Mouse (Mus musculus): ENCODE measurements around the gene St6galnac1. TPM values are rescaled to one million over a fixed set of nuclear protein-coding genes. Genes with fewer than 3 reads are reported as not detected.

Gene St6galnac1
- polyA plus RNA-seq, 1 experiment from 2014 or later: not detected

DNA sequence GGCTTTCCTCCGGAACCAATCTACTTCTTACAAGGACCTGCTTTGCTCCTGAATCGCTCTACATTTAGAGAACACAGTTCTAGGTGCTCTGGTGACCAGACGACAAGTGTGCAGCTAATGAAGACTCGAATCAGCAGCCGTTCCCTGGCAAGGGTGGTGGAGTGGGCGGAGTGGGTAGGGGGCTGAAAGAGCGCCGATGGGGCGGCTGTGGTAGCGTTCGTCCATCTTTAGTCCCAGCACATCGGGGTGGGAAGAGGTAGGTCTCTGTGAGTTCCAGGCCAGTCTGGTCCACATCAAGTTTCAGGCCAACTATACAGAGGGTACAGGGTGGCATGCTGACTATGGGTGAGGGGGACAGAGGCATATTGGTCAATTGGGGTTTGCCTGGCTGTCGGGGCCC is 38.3 kb upstream of the St6galnac1 start:
- Histone ChIP-seq H3K9me3 (no peaks in the 10 kb centered on the region), H3K4me3 (no peak overlapping the region), H3K27ac (peak overlapping the region; percentile 98), H3K4me1 (peaks cover 58% of the 10 kb centered on the region), H3K27me3 (replicated peaks) (no peaks in the 10 kb centered on the region), H3K9ac (no peak overlapping the region), H3K36me3 (replicated peaks) (no peaks in the 10 kb centered on the region), H3K4me2 (no peak overlapping the region)
- 63% methylated on average over 13 of the region's 13 CpGs for WGBS
- ATAC-seq (replicated peaks): no peak

DNA sequence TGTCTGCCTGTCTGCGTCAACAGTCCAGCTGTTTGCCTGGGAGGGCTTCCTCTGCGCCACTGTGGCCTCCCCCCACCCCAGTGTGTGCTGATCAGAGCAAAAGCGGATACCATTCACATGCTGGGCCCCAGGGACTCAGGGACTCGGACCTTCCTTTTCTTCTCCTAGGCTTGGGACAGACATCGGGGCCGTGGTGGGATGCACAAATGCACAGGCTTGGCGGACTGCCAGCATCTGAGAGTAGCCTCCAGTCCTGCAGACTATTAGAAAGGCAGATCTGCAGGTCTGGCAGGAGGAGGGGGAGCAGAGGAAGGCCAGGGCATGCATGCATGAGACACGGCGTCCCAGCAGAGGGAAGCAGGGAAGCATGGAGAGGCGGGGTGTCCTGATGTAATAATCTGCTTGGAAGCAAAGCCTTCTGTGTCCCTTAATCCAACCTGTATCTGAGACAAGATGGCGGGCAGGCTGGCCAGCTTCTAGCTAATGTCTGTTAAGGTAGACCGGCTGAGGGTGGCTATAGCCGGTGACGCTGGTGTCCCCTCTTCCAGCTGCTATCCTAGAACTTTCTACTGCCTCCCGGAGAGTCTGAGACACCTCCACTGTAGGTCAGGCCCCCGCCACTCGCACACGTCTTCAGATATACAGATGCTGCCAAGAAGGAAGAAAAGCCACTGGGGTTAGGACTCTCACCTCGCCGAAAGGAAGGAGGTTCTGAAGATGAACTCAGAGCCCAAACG is 37.7 kb upstream of the St6galnac1 start:
- 32% methylated on average over 21 of the region's 21 CpGs for WGBS
- Histone ChIP-seq H3K27me3 (replicated peaks) (no peaks in the 10 kb centered on the region), H3K4me3 (no peak overlapping the region), H3K9ac (no peak overlapping the region), H3K4me1 (peaks cover 63% of the 10 kb centered on the region), H3K36me3 (replicated peaks) (no peaks in the 10 kb centered on the region), H3K27ac (peak overlapping the region; percentile 98), H3K9me3 (no peaks in the 10 kb centered on the region), H3K4me2 (no peak overlapping the region)
- ATAC-seq (replicated peaks): peak; percentile 28; the same call in 1 of the 2 replicates

DNA sequence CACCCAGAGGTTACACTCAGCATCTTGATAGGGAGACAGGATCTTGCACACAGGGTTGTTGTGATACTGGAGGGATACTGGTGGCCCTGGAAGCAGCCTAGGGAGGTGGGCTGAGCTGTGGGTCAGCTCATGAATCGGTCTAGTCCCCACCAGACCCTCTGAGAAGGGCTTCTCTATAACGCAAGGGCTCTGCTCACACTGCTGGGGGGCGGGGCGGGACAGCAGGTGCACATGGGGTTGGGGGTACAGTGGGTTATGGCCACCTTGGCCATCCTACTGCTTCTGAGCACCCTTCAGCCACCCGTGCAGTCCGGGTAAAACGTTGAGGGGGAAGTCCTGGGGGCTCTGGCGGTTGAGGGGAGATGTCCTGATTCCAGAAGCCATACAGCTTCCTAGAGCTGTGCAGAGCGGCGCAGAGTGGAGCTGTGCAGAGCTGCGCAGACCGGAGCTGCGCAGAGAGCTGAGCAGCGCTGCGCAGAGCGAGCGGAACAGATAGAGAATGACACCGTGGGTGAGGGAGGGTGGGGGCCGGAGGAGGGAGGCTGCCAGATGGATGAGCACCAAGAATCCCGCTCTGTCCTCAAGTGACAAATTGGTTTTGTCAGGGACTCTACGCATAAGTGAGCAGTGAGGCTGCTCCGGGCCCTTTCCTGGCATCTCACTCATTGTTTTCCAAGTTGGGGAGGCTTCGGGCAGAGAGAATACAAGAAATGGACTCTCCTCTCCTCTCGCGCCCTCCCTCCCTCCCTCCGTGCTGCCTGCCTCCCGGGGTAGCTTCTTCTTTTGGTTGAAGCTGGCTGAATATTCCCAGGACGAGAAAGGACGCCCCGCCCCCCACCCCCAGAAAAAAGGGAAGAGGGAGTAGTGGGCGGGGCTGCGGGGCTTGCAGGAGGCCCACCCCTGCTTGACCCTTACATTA is 35.9 kb upstream of the St6galnac1 start:
- H3K27me3 ChIP-seq (replicated peaks): no peaks in the 10 kb centered on the region
- no peaks in the 10 kb centered on the region for H3K9me3 ChIP-seq
- peak overlapping the region; percentile 62 for H3K4me2 ChIP-seq
- no peaks in the 10 kb centered on the region for H3K36me3 ChIP-seq (replicated peaks)
- 2% methylated on average over 29 of the region's 32 CpGs for WGBS
- H3K9ac ChIP-seq: peak overlapping the region; percentile 60
- peak overlapping the region; percentile 98 for H3K27ac ChIP-seq
- ATAC-seq (replicated peaks): peak; percentile 95
- H3K4me3 ChIP-seq: peak overlapping the region; percentile 32
- peaks cover 68% of the 10 kb centered on the region for H3K4me1 ChIP-seq

DNA sequence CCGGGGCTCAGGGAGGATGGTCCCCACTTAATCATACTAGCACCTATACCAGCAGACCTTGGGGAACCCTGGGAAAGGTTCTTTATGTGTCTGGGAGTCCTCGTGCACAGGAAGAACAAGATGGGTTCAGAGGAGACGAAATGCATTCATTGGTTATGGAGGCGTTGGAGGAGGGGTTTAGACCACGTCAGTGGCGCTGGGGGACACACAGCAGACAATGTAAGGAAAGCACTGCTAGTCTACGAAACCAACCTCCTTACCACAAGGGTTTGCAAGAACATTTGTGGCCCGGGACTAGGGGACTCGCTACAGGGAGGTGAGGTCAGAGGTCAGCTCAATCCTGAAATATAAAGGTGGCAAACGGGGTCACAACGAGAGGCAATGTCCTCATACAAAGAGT is 35.2 kb upstream of the St6galnac1 start:
- peak overlapping the region; percentile 62 for H3K4me2 ChIP-seq
- H3K9me3 ChIP-seq: no peaks in the 10 kb centered on the region
- WGBS: 29% methylated on average over 11 of the region's 11 CpGs
- H3K9ac ChIP-seq: peak overlapping the region; percentile 60
- no peaks in the 10 kb centered on the region for H3K36me3 ChIP-seq (replicated peaks)
- H3K4me3 ChIP-seq: peak overlapping the region; percentile 32
- no peaks in the 10 kb centered on the region for H3K27me3 ChIP-seq (replicated peaks)
- H3K4me1 ChIP-seq: peaks cover 67% of the 10 kb centered on the region
- H3K27ac ChIP-seq: peak overlapping the region; percentile 98
- peak; percentile 27 for ATAC-seq (replicated peaks)

DNA sequence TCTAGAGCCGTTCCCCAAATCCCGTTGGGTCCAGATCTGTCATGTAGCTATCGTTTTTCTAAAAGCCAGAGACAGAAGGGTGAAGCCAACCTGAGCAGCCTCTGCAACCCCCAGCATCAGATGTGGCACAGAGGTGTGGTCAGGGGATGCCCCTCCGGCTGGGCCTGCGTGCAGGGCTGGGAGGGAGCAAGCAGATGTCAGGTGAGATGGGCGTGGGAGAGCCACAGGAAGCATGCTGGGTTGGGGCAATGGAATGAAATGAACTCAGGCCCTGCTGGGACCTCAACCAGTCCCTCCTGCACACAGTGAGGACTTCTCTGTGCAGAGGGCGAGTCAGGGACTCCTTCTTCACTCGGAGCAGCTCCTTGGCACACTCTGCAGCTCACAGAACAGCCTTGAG is 34.2 kb upstream of the St6galnac1 start:
- 86% methylated on average over 8 of the region's 8 CpGs for WGBS
- Histone ChIP-seq H3K9me3 (no peaks in the 10 kb centered on the region), H3K4me3 (no peak overlapping the region), H3K9ac (no peak overlapping the region), H3K27me3 (replicated peaks) (no peaks in the 10 kb centered on the region), H3K4me2 (no peak overlapping the region), H3K4me1 (peaks cover 59% of the 10 kb centered on the region), H3K36me3 (replicated peaks) (no peaks in the 10 kb centered on the region), H3K27ac (peak overlapping the region; percentile 98; the same call in 1 of the 2 replicates)
- no peak for ATAC-seq (replicated peaks)

DNA sequence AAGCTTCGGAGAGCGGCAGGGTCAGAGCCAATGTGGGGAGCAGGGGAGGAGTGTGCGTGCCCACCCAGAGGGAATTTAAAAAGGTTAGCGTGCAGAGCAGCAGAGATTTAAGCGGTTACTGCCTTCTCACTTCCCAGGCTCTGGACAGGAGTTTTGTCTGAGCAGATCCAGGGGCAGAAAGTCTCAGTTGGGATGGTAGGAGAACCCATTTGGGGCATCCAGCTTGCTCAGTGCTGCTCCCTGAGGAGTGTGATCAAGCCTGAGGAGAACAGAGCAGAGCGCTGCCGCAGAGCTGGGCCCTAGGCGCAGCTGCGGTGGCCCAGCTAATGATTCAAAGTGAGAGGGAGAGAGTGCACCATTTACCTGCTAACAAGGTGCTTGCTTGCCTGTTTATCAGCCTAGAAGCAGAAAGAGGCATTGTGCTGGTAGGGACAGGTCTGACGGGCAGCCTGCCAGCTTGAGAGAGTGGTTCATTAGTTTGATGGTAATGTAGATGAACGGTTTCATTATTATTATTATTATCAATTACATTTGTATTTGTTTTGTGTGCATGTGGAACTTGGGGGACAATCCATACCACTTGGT is 33.6 kb upstream of the St6galnac1 start:
- H3K4me2 ChIP-seq: no peak overlapping the region
- H3K4me1 ChIP-seq: peaks cover 53% of the 10 kb centered on the region
- H3K36me3 ChIP-seq (replicated peaks): no peaks in the 10 kb centered on the region
- no peaks in the 10 kb centered on the region for H3K27me3 ChIP-seq (replicated peaks)
- no peaks in the 10 kb centered on the region for H3K9me3 ChIP-seq
- ATAC-seq (replicated peaks): no peak
- H3K9ac ChIP-seq: no peak overlapping the region
- WGBS: 77% methylated on average over 11 of the region's 11 CpGs
- no peak overlapping the region for H3K4me3 ChIP-seq
- H3K27ac ChIP-seq: 0 out of 2 replicates have a peak overlapping the region, but pooled peaks have one; percentile 40

DNA sequence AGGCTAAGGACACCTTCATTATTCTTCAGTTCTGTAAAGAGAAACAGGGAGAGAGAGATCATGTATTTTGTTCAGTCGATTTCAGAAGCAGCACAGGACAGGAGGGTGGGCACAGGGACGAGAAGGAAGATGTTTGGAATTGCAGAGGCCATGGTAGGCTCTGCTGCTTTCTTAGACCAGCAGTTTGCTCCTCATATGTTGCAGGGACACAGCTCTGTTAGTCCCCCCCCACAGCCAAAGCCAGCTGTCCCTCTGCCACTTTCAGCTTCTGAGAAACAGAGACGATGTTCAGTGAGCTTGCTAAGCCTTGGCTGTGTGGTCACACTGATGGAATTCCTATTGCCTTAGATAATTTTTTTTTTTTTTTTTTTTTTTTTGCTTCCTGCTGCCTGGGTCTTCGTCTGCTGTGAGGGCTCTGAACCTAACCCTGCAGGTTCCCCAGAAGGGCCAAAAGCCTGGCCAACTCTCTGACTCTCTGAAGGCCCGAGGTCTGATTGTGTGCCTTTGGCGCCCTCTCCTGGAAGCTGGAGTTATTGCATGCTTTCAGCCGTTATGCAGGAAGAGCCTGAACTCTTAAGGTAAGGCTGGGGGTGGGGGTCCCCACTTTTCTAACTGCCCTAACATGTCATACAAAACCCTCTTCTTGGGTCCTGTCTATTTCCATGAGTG is 32.8 kb upstream of the St6galnac1 start:
- H3K9me3 ChIP-seq: no peaks in the 10 kb centered on the region
- H3K4me1 ChIP-seq: peaks cover 44% of the 10 kb centered on the region
- no peak overlapping the region for H3K4me2 ChIP-seq
- H3K4me3 ChIP-seq: no peak overlapping the region
- H3K36me3 ChIP-seq (replicated peaks): no peaks in the 10 kb centered on the region
- no peaks in the 10 kb centered on the region for H3K27me3 ChIP-seq (replicated peaks)
- H3K9ac ChIP-seq: no peak overlapping the region
- peak overlapping the region; percentile 48; the same call in 1 of the 2 replicates for H3K27ac ChIP-seq
- WGBS: 23% methylated on average over 7 of the region's 7 CpGs
- no peak for ATAC-seq (replicated peaks)

DNA sequence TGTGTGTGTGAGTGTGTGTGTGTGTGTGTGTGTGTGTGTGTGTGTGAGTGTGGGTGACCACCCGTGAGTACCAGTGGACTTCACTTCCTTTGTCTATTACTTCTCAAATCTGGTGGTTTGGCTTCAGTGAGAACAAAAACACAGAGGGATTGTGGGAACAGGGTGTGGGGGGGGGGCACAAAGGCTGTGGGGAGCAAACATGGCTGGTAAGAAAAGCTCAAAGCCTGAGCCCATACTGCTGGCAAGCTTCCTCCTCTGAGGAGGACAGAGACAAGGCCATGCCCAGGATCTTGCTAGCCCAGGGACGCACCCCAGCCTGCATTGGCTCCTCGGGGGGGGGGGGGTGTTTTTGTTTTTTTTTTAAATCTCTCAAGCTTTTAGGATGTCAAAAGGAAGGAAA is 32.2 kb upstream of the St6galnac1 start:
- Histone ChIP-seq H3K4me3 (no peak overlapping the region), H3K9me3 (no peaks in the 10 kb centered on the region), H3K27ac (peak overlapping the region; percentile 48; the same call in 1 of the 2 replicates), H3K36me3 (replicated peaks) (no peaks in the 10 kb centered on the region), H3K4me1 (peaks cover 39% of the 10 kb centered on the region), H3K9ac (no peak overlapping the region), H3K27me3 (replicated peaks) (no peaks in the 10 kb centered on the region), H3K4me2 (no peak overlapping the region)
- ATAC-seq (replicated peaks): no peak
- WGBS: 60% methylated on average over 3 of the region's 3 CpGs

DNA sequence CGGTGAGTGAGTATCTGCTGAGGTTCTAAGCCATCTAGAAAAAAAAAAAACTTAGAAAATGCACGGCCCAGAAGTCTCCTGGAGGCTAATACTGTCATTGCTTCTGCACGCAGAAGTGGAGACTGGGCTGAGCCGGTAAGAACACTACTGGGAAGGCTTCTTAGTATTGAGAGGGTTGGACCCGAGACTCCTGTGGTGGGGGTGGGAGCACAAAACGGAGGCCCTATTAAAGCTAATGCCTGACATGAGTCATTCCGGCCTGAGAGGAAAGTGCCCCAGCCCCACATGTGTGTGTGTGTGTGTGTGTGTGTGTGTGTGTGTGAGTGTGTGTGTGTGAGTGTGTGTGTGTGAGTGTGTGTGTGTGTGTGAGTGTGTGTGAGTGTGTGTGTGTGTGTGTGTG is 31.8 kb upstream of the St6galnac1 start:
- Histone ChIP-seq H3K9me3 (no peaks in the 10 kb centered on the region), H3K4me2 (no peak overlapping the region), H3K9ac (no peak overlapping the region), H3K4me3 (no peak overlapping the region), H3K27me3 (replicated peaks) (no peaks in the 10 kb centered on the region), H3K27ac (no peak overlapping the region), H3K4me1 (peaks cover 35% of the 10 kb centered on the region), H3K36me3 (replicated peaks) (no peaks in the 10 kb centered on the region)
- ATAC-seq (replicated peaks): no peak
- WGBS: 52% methylated on average over 7 of the region's 7 CpGs

DNA sequence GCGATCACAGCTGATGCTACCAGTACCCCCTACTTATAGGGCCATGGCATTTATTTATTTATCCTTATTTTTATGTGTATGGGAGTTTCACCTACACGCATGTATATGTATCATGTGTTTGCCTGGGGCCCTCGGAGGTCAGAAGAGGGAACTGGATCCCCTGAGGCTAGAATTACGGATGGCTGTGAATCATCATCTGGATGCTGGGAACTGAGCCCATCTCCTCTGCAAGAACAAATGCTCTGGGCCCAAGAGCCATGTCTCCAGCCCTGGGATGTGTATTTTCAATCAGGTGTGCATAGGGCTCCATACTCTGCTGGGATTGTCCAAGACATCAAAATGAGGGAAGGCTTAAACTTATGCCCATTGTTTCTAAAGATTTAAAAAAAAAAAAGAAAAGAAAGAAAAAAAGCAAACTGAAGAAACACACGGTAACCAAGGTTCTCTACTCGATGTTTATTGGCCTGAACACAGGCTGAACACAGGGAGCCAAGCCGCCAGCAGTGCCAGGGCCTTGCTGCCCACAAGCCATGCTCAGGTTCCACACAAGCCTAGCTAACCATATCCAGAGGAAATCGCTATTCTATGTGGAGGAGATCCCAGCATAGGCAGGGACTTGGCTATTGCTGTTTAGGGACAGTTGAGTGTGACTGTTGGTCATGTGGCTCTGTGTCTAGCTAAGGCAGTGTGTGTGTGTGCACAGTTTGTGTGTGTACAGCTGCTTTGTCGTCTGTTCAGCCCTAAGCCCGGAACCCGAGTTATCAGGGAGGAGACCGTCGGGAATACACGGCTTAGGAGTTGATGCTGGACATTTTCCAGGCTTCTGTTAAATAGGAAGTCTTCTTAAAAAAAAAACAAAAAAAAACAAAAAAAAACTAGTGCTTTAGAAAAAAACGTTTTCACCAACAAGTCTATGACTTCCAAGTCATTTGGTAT is 31.1 kb upstream of the St6galnac1 start:
- 76% methylated on average over 15 of the region's 15 CpGs for WGBS
- Histone ChIP-seq H3K4me1 (peaks cover 29% of the 10 kb centered on the region), H3K9ac (no peak overlapping the region), H3K4me3 (no peak overlapping the region), H3K27me3 (replicated peaks) (no peaks in the 10 kb centered on the region), H3K27ac (peak overlapping the region; percentile 50; the same call in 1 of the 2 replicates), H3K36me3 (replicated peaks) (no peaks in the 10 kb centered on the region), H3K4me2 (no peak overlapping the region), H3K9me3 (no peaks in the 10 kb centered on the region)
- no peak for ATAC-seq (replicated peaks)

DNA sequence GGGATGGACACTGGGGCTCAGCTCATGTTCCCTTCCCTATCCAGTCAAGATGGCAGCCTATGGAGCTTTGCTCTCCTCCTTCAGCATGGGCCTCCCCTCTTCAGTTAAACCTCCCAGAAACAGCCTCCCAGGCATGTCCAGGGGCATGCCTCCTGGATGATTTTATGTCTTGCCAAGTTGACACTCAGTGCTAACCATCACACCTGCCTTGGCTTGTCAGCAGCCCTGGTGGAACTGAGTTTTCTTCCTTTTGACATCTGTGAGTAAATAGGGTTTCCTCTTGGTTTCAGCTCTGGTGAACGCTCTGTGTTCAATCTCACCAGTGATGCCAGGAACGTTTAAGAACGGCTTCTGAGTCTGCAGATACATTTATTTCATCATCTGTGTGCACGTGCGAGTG is 27.4 kb upstream of the St6galnac1 start:
- WGBS: 91% methylated on average over 5 of the region's 5 CpGs
- H3K27me3 ChIP-seq (replicated peaks): no peaks in the 10 kb centered on the region
- H3K9ac ChIP-seq: no peak overlapping the region
- ATAC-seq (replicated peaks): no peak
- H3K36me3 ChIP-seq (replicated peaks): no peaks in the 10 kb centered on the region
- no peak overlapping the region for H3K27ac ChIP-seq
- H3K9me3 ChIP-seq: no peaks in the 10 kb centered on the region
- H3K4me1 ChIP-seq: 0 out of 2 replicates have a peak, but pooled peaks cover 2% of the 10 kb centered on the region
- H3K4me3 ChIP-seq: no peak overlapping the region
- H3K4me2 ChIP-seq: no peak overlapping the region

Data from midbrain, embryonic 15.5 days (tissue).